Mouse (Mus musculus) midbrain, embryonic 10.5 days (tissue): ENCODE measurements around the gene D630003M21Rik. TPM values are rescaled to one million over a fixed set of nuclear protein-coding genes. Genes with fewer than 3 reads are reported as not detected.
A peak's percentile ranks its signal among the peaks of the same experiment; 100 is the strongest.

ENCODE experiments used
- DNase-seq: peaks from one replicate; pipeline ENCODE4 v3.0.0-alpha.2; 2017; ENCODE audit warnings: low spot score
- H3K27ac ChIP-seq: fragments of 300-500 bp; sonication (generic); replicated peaks from 2 replicates; pipeline ENCODE4 v1.5.1; 2016; ENCODE audit warnings: mild to moderate bottlenecking
- H3K27me3 ChIP-seq: fragments of 300-500 bp; sonication (generic); 2 replicates; pipeline ENCODE4 v1.6.1; 2016; ENCODE audit warnings: low read depth, mild to moderate bottlenecking; ENCODE audit not compliant: poor library complexity, severe bottlenecking
- H3K36me3 ChIP-seq: fragments of 300-500 bp; sonication (generic); 2 replicates; pipeline ENCODE4 v1.6.1; 2016; ENCODE audit warnings: mild to moderate bottlenecking, moderate library complexity
- H3K4me1 ChIP-seq: fragments of 300-500 bp; sonication (generic); 2 replicates; pipeline ENCODE4 v1.6.1; 2016
- H3K4me3 ChIP-seq: fragments of 300-500 bp; sonication (generic); 2 replicates; pipeline ENCODE4 v1.5.1; 2016; ENCODE audit warnings: mild to moderate bottlenecking, moderate library complexity
- H3K9me3 ChIP-seq: fragments of 300-500 bp; sonication (generic); replicated peaks from 2 replicates; pipeline ENCODE4 v1.6.1; 2016; ENCODE audit warnings: mild to moderate bottlenecking
- WGBS: fragments of 180-500 bp; shearing (Covaris S2); methylation state at CpG from one replicate; pipeline ENCODE4 v1.1.7; 2016; 5-methylcytosine and 5-hydroxymethylcytosine counted together
- microRNA-seq: library from miRNA; unstranded; fragments of <30 nt; microRNA quantifications from one replicate; pipeline ENCODE4, GENCODE M21; 2017
- polyA plus RNA-seq: library from polyadenylated mRNA; unstranded; fragments of >200 nt; fragmentation: Nextera tagmentation; extraction: Ambion mirVana; gene quantifications from 2 replicates; pipeline ENCODE4 v1.2.1, GENCODE M21; 2016

The D630003M21Rik gene
- polyA plus RNA-seq, 1 experiment from 2014 or later = 2.3 TPM

GRCm38 (mm10) chr2:158141690-158142440 is 87.2 kb downstream of the D630003M21Rik start:
- WGBS = 79% methylated on average over 7 of the region's 7 CpGs
- peaks cover 30% of the 10 kb centered on the region for H3K27me3 ChIP-seq
- peak overlapping the region; percentile 57 for H3K27ac ChIP-seq
- H3K4me3 ChIP-seq = no peak overlapping the region
- peaks cover 50% of the 10 kb centered on the region for H3K4me1 ChIP-seq
- no peak for DNase-seq
- no peaks in the 10 kb centered on the region for H3K9me3 ChIP-seq
- H3K36me3 ChIP-seq = no peaks in the 10 kb centered on the region

GRCm38 (mm10) chr2:158141271-158141670 is 87.8 kb downstream of the D630003M21Rik start:
- H3K9me3 ChIP-seq = no peaks in the 10 kb centered on the region
- H3K4me1 ChIP-seq = peaks cover 50% of the 10 kb centered on the region
- peaks cover 24% of the 10 kb centered on the region for H3K27me3 ChIP-seq
- no peaks in the 10 kb centered on the region for H3K36me3 ChIP-seq
- WGBS = 77% methylated on average over 7 of the region's 7 CpGs
- H3K27ac ChIP-seq = peak overlapping the region; percentile 57
- DNase-seq = no peak
- no peak overlapping the region for H3K4me3 ChIP-seq

- Histone ChIP-seq H3K27ac (no peak overlapping the region), H3K36me3 (no peaks in the 10 kb centered on the region), H3K4me1 (peaks cover 47% of the 10 kb centered on the region), H3K4me3 (no peak overlapping the region), H3K9me3 (no peaks in the 10 kb centered on the region), H3K27me3 (peaks cover 18% of the 10 kb centered on the region)
- WGBS = 90% methylated on average over 5 of the region's 5 CpGs
- no peak for DNase-seq
These were observed 88.4 kb downstream of the D630003M21Rik start for GRCm38 (mm10) chr2:158140664-158141063.

- H3K4me1 ChIP-seq = peaks cover 42% of the 10 kb centered on the region
- no peak overlapping the region for H3K4me3 ChIP-seq
- no peak for DNase-seq
- no peaks in the 10 kb centered on the region for H3K36me3 ChIP-seq
- H3K27me3 ChIP-seq = peaks cover 8% of the 10 kb centered on the region
- peak overlapping the region; percentile 49 for H3K27ac ChIP-seq
- 49% methylated on average over 7 of the region's 7 CpGs for WGBS
- no peaks in the 10 kb centered on the region for H3K9me3 ChIP-seq
These were observed 89.4 kb downstream of the D630003M21Rik start for GRCm38 (mm10) chr2:158139628-158140027.

GRCm38 (mm10) chr2:158138778-158139177 is 90.2 kb downstream of the D630003M21Rik start:
- H3K4me3 ChIP-seq = no peak overlapping the region
- H3K4me1 ChIP-seq = peaks cover 34% of the 10 kb centered on the region
- no peak for DNase-seq
- H3K27me3 ChIP-seq = no peaks in the 10 kb centered on the region; the same call in 1 of the 2 replicates
- no peaks in the 10 kb centered on the region for H3K36me3 ChIP-seq
- H3K27ac ChIP-seq = no peak overlapping the region
- H3K9me3 ChIP-seq = no peaks in the 10 kb centered on the region
- WGBS = 94% methylated on average over 9 of the region's 9 CpGs

GRCm38 (mm10) chr2:158137771-158138170 is 91.3 kb downstream of the D630003M21Rik start:
- no peaks in the 10 kb centered on the region; the same call in 1 of the 2 replicates for H3K27me3 ChIP-seq
- 91% methylated on average over 12 of the region's 12 CpGs for WGBS

GRCm38 (mm10) chr2:158136205-158136604 is 92.8 kb downstream of the D630003M21Rik start:
- H3K27me3 ChIP-seq = no peaks in the 10 kb centered on the region
- no peak overlapping the region for H3K4me3 ChIP-seq
- H3K27ac ChIP-seq = no peak overlapping the region
- DNase-seq = no peak
- 73% methylated on average over 7 of the region's 7 CpGs for WGBS
- no peaks in the 10 kb centered on the region for H3K36me3 ChIP-seq
- H3K4me1 ChIP-seq = peaks cover 35% of the 10 kb centered on the region
- no peaks in the 10 kb centered on the region for H3K9me3 ChIP-seq

More at GRCm38 (mm10) chr2:158137771-158138170, 91.3 kb downstream of the D630003M21Rik start:
- H3K27ac ChIP-seq = no peak overlapping the region
- H3K4me1 ChIP-seq = peaks cover 27% of the 10 kb centered on the region
- no peaks in the 10 kb centered on the region for H3K36me3 ChIP-seq
- DNase-seq = no peak
- no peaks in the 10 kb centered on the region for H3K9me3 ChIP-seq
- no peak overlapping the region for H3K4me3 ChIP-seq

GRCm38 (mm10) chr2:158133050-158133449 is 96.0 kb downstream of the D630003M21Rik start:
- no peaks in the 10 kb centered on the region for H3K9me3 ChIP-seq
- peak overlapping the region; percentile 59; the same call in 1 of the 2 replicates for H3K27ac ChIP-seq
- H3K4me3 ChIP-seq = no peak overlapping the region
- 80% methylated on average over 6 of the region's 6 CpGs for WGBS
- no peaks in the 10 kb centered on the region for H3K36me3 ChIP-seq
- H3K4me1 ChIP-seq = peaks cover 42% of the 10 kb centered on the region
- no peaks in the 10 kb centered on the region for H3K27me3 ChIP-seq
- DNase-seq = no peak

Small RNA genes lying within 50 kb of the gene (microRNA-seq; reads per million reads assigned to microRNA genes)
- gene Mir7685 = not detected

Other genes starting within 250 kb of the D630003M21Rik start
- gene Tti1, start 200.8 kb downstream of the D630003M21Rik start, polyA plus RNA-seq = 41.6 and 43.4 TPM in 2 replicates
- 56.6 and 60.8 TPM in 2 replicates for gene Rprd1b, start 200.7 kb downstream of the D630003M21Rik start, polyA plus RNA-seq
- 9.0 and 10.0 TPM in 2 replicates for gene Tgm2, start 82.8 kb downstream of the D630003M21Rik start, polyA plus RNA-seq
- not detected in 2 replicates for gene Bpi, start 28.9 kb upstream of the D630003M21Rik start, polyA plus RNA-seq
- gene Lbp, start 77.3 kb upstream of the D630003M21Rik start, polyA plus RNA-seq = 1.6 and 2.0 TPM in 2 replicates
- 36.4 and 55.1 TPM in 2 replicates for gene Snhg11, start 146.4 kb upstream of the D630003M21Rik start, polyA plus RNA-seq
- 11.0 and 11.6 TPM in 2 replicates for gene Ralgapb, start 180.6 kb upstream of the D630003M21Rik start, polyA plus RNA-seq